Mouse (Mus musculus): ENCODE results near the gene Ric8a. TPM values are rescaled to one million over a fixed set of nuclear protein-coding genes. Genes with fewer than 3 reads are reported as not detected.
A peak's percentile ranks its signal among the peaks of the same experiment; 100 is the strongest.

Gene Ric8a
- polyA plus RNA-seq, 1 experiment = 79.5 TPM

- Histone ChIP-seq H3K4me1 (ENCODE audit: control insufficient read depth, insufficient read depth, low read length) (no peaks in the 10 kb centered on the region), H3K27ac (ENCODE audit: insufficient read depth, low read length) (no peak within 1 kb of the TSS), H3K4me3 (ENCODE audit: insufficient read depth, low read length) (no peak within 1 kb of the TSS)
- TF ChIP-seq CTCF (IDR thresholded peaks at IDR 0.05; ENCODE audit: extremely low read depth, insufficient read depth, low read length) (peak; percentile 89), POLR2A (IDR thresholded peaks at IDR 0.05; ENCODE audit: extremely low read depth, insufficient read depth, low read length) (no peak)
Measured at GRCm38 (mm10) chr7:140844905-140845665, 11.7 kb upstream of the Ric8a start, which contains the start of gene Scgb1c1. Gene Scgb1c1 (plus strand): TSS chr7:140845547.

GRCm38 (mm10) chr7:140845683-140846082, 11.1 kb upstream of the Ric8a start:
- TF ChIP-seq CTCF (IDR thresholded peaks at IDR 0.05; ENCODE audit: extremely low read depth, insufficient read depth, low read length) = no peak
- TF ChIP-seq POLR2A (IDR thresholded peaks at IDR 0.05; ENCODE audit: extremely low read depth, insufficient read depth, low read length) = no peak
- Histone ChIP-seq H3K4me3 (ENCODE audit: insufficient read depth, low read length) (no peak overlapping the region), H3K4me1 (ENCODE audit: control insufficient read depth, insufficient read depth, low read length) (no peaks in the 10 kb centered on the region), H3K27ac (ENCODE audit: insufficient read depth, low read length) (no peak overlapping the region)

- Histone ChIP-seq H3K4me3 (ENCODE audit: insufficient read depth, low read length) (no peak overlapping the region), H3K4me1 (ENCODE audit: control insufficient read depth, insufficient read depth, low read length) (no peaks in the 10 kb centered on the region), H3K27ac (ENCODE audit: insufficient read depth, low read length) (no peak overlapping the region)
- TF ChIP-seq CTCF (IDR thresholded peaks at IDR 0.05; ENCODE audit: extremely low read depth, insufficient read depth, low read length) (no peak), POLR2A (IDR thresholded peaks at IDR 0.05; ENCODE audit: extremely low read depth, insufficient read depth, low read length) (no peak)
Measured at GRCm38 (mm10) chr7:140846676-140847075, 10.1 kb upstream of the Ric8a start.

GRCm38 (mm10) chr7:140847755-140848580, 8.8 kb upstream of the Ric8a start, which contains the start of gene Odf3:
Gene Odf3 (plus strand): TSS chr7:140847805.
- H3K4me1 ChIP-seq (ENCODE audit: control insufficient read depth, insufficient read depth, low read length) = no peaks in the 10 kb centered on the region
- H3K27ac ChIP-seq (ENCODE audit: insufficient read depth, low read length) = no peak within 1 kb of the TSS
- H3K4me3 ChIP-seq (ENCODE audit: insufficient read depth, low read length) = no peak within 1 kb of the TSS
- TF ChIP-seq CTCF (IDR thresholded peaks at IDR 0.05; ENCODE audit: extremely low read depth, insufficient read depth, low read length) = no peak
- TF ChIP-seq POLR2A (IDR thresholded peaks at IDR 0.05; ENCODE audit: extremely low read depth, insufficient read depth, low read length) = no peak

GRCm38 (mm10) chr7:140848591-140848990, 8.2 kb upstream of the Ric8a start:
- TF ChIP-seq CTCF (IDR thresholded peaks at IDR 0.05; ENCODE audit: extremely low read depth, insufficient read depth, low read length) (no peak), POLR2A (IDR thresholded peaks at IDR 0.05; ENCODE audit: extremely low read depth, insufficient read depth, low read length) (no peak)
- H3K27ac ChIP-seq (ENCODE audit: insufficient read depth, low read length) = no peak overlapping the region
- H3K4me1 ChIP-seq (ENCODE audit: control insufficient read depth, insufficient read depth, low read length) = no peaks in the 10 kb centered on the region
- H3K4me3 ChIP-seq (ENCODE audit: insufficient read depth, low read length) = no peak overlapping the region

- no peak overlapping the region for H3K27ac ChIP-seq (ENCODE audit: insufficient read depth, low read length)
- TF ChIP-seq POLR2A (IDR thresholded peaks at IDR 0.05; ENCODE audit: extremely low read depth, insufficient read depth, low read length) (no peak), CTCF (IDR thresholded peaks at IDR 0.05; ENCODE audit: extremely low read depth, insufficient read depth, low read length) (no peak)
- peaks cover 4% of the 10 kb centered on the region; the same call in 1 of the 2 replicates for H3K4me1 ChIP-seq (ENCODE audit: control insufficient read depth, insufficient read depth, low read length)
- no peak overlapping the region for H3K4me3 ChIP-seq (ENCODE audit: insufficient read depth, low read length)
Measured at GRCm38 (mm10) chr7:140851916-140852315, 4.8 kb upstream of the Ric8a start.

- TF ChIP-seq POLR2A (IDR thresholded peaks at IDR 0.05; ENCODE audit: extremely low read depth, insufficient read depth, low read length) (no peak), CTCF (IDR thresholded peaks at IDR 0.05; ENCODE audit: extremely low read depth, insufficient read depth, low read length) (no peak)
- Histone ChIP-seq H3K4me1 (ENCODE audit: control insufficient read depth, insufficient read depth, low read length) (peaks cover 4% of the 10 kb centered on the region; the same call in 1 of the 2 replicates), H3K27ac (ENCODE audit: insufficient read depth, low read length) (no peak overlapping the region), H3K4me3 (ENCODE audit: insufficient read depth, low read length) (no peak overlapping the region)
Measured at GRCm38 (mm10) chr7:140853386-140853785, 3.4 kb upstream of the Ric8a start.

- H3K4me1 ChIP-seq (ENCODE audit: control insufficient read depth, insufficient read depth, low read length) = peaks cover 8% of the 10 kb centered on the region
- no peak for TF ChIP-seq CTCF (IDR thresholded peaks at IDR 0.05; ENCODE audit: extremely low read depth, insufficient read depth, low read length)
- no peak for TF ChIP-seq POLR2A (IDR thresholded peaks at IDR 0.05; ENCODE audit: extremely low read depth, insufficient read depth, low read length)
Measured at GRCm38 (mm10) chr7:140854483-140854882, 2.3 kb upstream of the Ric8a start.

GRCm38 (mm10) chr7:140855181-140855580, 1.6 kb upstream of the Ric8a start:
- Histone ChIP-seq H3K27ac (ENCODE audit: insufficient read depth, low read length) (no peak overlapping the region), H3K4me3 (ENCODE audit: insufficient read depth, low read length) (peak overlapping the region; percentile 87), H3K4me1 (ENCODE audit: control insufficient read depth, insufficient read depth, low read length) (peaks cover 8% of the 10 kb centered on the region)
- TF ChIP-seq POLR2A (IDR thresholded peaks at IDR 0.05; ENCODE audit: extremely low read depth, insufficient read depth, low read length) = no peak
- TF ChIP-seq CTCF (IDR thresholded peaks at IDR 0.05; ENCODE audit: extremely low read depth, insufficient read depth, low read length) = no peak

More at GRCm38 (mm10) chr7:140854483-140854882, 2.3 kb upstream of the Ric8a start:
- Histone ChIP-seq H3K27ac (ENCODE audit: insufficient read depth, low read length) (no peak overlapping the region), H3K4me3 (ENCODE audit: insufficient read depth, low read length) (peak overlapping the region; percentile 87; the same call in 1 of the 2 replicates)
